Mouse (Mus musculus): Measurements from ENCODE around the gene Kcnh7.

Kcnh7 gene

DNA sequence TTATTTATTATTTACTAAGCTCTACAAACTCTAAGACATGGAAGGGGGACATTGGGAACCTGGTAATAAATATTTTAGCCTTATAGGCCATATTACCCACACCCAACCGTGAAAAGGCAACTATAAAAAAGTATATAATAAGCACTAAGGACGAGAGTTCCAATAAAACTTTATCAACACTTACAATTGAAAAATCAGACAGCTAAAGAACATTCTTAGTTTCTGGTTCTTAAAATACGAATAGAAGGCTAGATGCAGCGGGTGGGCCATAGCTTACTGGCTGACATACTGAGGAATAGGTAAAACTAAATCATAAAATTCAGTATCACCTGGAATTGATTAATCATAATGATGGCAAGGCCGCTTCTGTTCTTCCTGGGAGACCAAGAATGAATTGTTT, 539.2 kb downstream of the Kcnh7 start:
- no peak for DNase-seq

Data from kidney, adult 8-10 months (tissue).